Mouse (Mus musculus) kidney, adult 2 months (tissue): ENCODE measurements at regions not wholly inside any gene's neighbourhood (a gene's known extent, or its start where the extent isn't known, plus 50 kb on each side); places are given as distances from the start of the nearest gene placed in this dataset.

ENCODE experiments used
- DNase-seq: peaks from one replicate; pipeline ENCODE4 v3.0.0; 2021
- H3K27ac ChIP-seq: fragments of 200-500 bp; 2 replicates; pipeline ENCODE4 v1.5.1; 2012; ENCODE audit warnings: low read depth, low read length, control low read depth, inconsistent platforms; ENCODE audit not compliant: insufficient read depth
- H3K27me3 ChIP-seq: fragments of 200-500 bp; replicated peaks from 2 replicates; pipeline ENCODE4 v1.6.1; 2012; ENCODE audit warnings: mild to moderate bottlenecking, moderate library complexity, low read length, inconsistent platforms; ENCODE audit not compliant: control insufficient read depth, insufficient read depth
- H3K36me3 ChIP-seq: fragments of 200-500 bp; 2 replicates; pipeline ENCODE4 v1.6.1; 2012; ENCODE audit warnings: mild to moderate bottlenecking, moderate library complexity, low read length, inconsistent platforms; ENCODE audit not compliant: control insufficient read depth, insufficient read depth
- H3K4me1 ChIP-seq: fragments of 200-500 bp; 2 replicates; pipeline ENCODE4 v1.6.1; 2011; ENCODE audit warnings: low read length; ENCODE audit not compliant: control insufficient read depth, insufficient read depth
- H3K4me3 ChIP-seq: fragments of 200-500 bp; 2 replicates; pipeline ENCODE4 v1.5.1; 2011; ENCODE audit warnings: mild to moderate bottlenecking, low read depth, low read length, control low read depth; ENCODE audit not compliant: insufficient read depth
- CTCF ChIP-seq: fragments of 200-500 bp; conservative IDR thresholded peaks from 2 replicates; pipeline ENCODE4 v1.5.1; 2011; ENCODE audit warnings: low read depth, mild to moderate bottlenecking, control low read depth, low read length, moderate library complexity, mixed read lengths; ENCODE audit not compliant: insufficient read depth, insufficient read length
- POLR2A ChIP-seq: fragments of 200-500 bp; IDR thresholded peaks from one replicate; pipeline ENCODE4 v1.6.1; 2011; ENCODE audit warnings: low read depth, low read length, control low read depth
- WGBS: fragments of 180-500 bp; shearing (Covaris S2); methylation state at CpG from one replicate; pipeline ENCODE4 v1.1.7; 2018; 5-methylcytosine and 5-hydroxymethylcytosine counted together

DNA sequence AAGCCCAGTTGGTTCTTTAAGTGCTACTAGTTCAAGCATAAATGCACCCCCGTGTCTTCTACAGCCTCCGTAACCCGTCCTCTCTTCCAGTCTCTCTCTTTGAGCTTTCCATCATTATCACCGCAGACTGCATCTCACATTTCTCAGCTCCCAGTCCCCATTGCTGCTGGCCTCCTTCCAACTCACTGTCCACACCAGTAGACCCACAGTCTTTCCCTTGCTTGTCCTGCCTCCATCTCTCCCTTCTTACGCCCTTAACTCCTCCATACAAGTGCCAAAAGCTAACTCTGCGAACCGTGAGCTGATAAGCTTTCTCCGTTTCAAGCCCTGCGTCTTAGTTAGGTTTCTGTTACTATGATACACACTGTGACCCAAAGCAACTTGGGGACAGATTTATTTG lies 141.0 kb upstream of the Frmd6 start:
- no peak for TF ChIP-seq POLR2A
- TF ChIP-seq CTCF: no peak
- Histone ChIP-seq H3K4me3 (no peak overlapping the region), H3K27ac (no peak overlapping the region), H3K36me3 (no peaks in the 10 kb centered on the region), H3K4me1 (no peaks in the 10 kb centered on the region), H3K27me3 (no peaks in the 10 kb centered on the region)
- WGBS: 79% methylated on average over 9 of the region's 9 CpGs
- no peak for DNase-seq

DNA sequence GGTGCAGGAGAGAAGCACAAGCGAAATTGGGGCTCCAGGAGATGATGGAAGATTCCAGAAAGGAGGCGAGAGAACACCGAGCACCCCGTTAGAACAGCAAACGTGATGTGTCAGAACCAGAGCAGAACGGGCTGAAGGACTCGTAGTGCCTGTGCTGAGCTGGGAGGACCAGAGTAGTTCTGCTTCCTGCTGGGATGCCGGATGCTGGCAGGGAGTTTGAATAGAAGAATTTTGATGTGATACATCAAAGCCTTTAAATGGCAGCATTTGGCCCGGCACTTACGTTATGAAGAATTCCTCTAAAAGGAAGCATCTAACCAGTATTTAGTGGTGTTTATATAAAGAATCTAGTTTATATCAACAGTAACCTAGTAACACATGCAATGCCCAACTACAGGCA lies 139.9 kb upstream of the Frmd6 start:
- H3K36me3 ChIP-seq: no peaks in the 10 kb centered on the region
- H3K4me3 ChIP-seq: no peak overlapping the region
- no peak overlapping the region for H3K27ac ChIP-seq
- no peaks in the 10 kb centered on the region for H3K4me1 ChIP-seq
- DNase-seq: no peak
- no peaks in the 10 kb centered on the region for H3K27me3 ChIP-seq
- no peak for TF ChIP-seq CTCF
- WGBS: 81% methylated on average over 10 of the region's 10 CpGs

- Histone ChIP-seq H3K4me3 (no peak overlapping the region), H3K27me3 (no peaks in the 10 kb centered on the region), H3K36me3 (no peaks in the 10 kb centered on the region), H3K27ac (no peak overlapping the region), H3K4me1 (no peaks in the 10 kb centered on the region)
- DNase-seq: no peak
- no peak for TF ChIP-seq CTCF
- no peak for TF ChIP-seq POLR2A
- 95% methylated on average over 10 of the region's 10 CpGs for WGBS
Measured at GRCm38 (mm10) chr12:70686337-70686736, 139.0 kb upstream of the Frmd6 start.

- Histone ChIP-seq H3K27me3 (no peaks in the 10 kb centered on the region), H3K36me3 (no peaks in the 10 kb centered on the region), H3K4me3 (no peak overlapping the region), H3K27ac (no peak overlapping the region), H3K4me1 (no peaks in the 10 kb centered on the region)
- 61% methylated on average over 12 of the region's 12 CpGs for WGBS
- TF ChIP-seq CTCF (no peak), POLR2A (no peak)
- DNase-seq: peak; percentile 19
Measured at GRCm38 (mm10) chr12:70686971-70687370, 138.3 kb upstream of the Frmd6 start.

DNA sequence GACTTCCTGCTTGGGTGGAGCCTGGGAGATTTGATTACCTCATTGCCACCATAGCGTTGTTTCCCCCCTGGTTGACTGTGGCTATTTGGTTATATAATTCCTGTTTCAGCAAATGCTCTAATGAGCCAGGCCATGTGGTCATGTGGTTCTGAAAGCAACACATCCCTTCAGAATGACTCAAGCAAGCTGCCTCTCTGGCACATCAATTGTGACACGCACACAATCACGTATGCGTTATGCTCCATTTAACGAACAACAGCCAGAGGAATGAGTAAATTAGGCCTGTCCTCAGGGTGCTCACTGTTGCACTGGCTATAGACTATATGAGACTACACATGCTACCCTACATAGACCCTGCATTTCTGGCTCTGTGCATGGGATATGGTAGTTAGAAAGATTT lies 130.2 kb upstream of the Frmd6 start:
- Histone ChIP-seq H3K4me3 (no peak overlapping the region), H3K27me3 (no peaks in the 10 kb centered on the region; the same call in 1 of the 2 replicates), H3K36me3 (no peaks in the 10 kb centered on the region), H3K27ac (no peak overlapping the region), H3K4me1 (no peaks in the 10 kb centered on the region)
- 61% methylated on average over 5 of the region's 5 CpGs for WGBS
- no peak for DNase-seq
- no peak for TF ChIP-seq POLR2A
- TF ChIP-seq CTCF: no peak

DNA sequence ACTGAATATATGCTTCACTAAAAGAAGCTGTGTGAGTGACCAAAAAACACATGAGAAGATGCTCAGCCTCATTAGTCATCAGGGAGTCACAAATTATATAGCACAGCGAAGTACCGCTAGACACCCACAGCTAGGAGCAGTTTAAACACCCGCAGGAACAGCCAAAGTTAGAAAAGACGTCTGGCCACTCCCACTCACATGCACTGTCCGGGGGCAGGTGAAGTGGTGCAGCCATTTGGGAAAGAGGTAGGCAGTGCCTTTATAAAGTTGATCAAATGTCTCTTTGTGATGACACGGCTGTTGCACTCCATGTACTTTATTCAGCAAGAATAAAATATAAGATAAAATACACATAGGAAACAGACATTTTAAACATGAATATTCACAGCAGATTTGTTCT lies 129.1 kb upstream of the Frmd6 start:
- no peak for DNase-seq
- Histone ChIP-seq H3K4me3 (no peak overlapping the region), H3K36me3 (no peaks in the 10 kb centered on the region), H3K27ac (no peak overlapping the region), H3K27me3 (no peaks in the 10 kb centered on the region; the same call in 1 of the 2 replicates), H3K4me1 (no peaks in the 10 kb centered on the region)
- no peak for TF ChIP-seq CTCF
- no peak for TF ChIP-seq POLR2A
- WGBS: 49% methylated on average over 6 of the region's 6 CpGs

- WGBS: 75% methylated on average over 6 of the region's 6 CpGs
Measured at GRCm38 (mm10) chr12:70698466-70698865, 126.8 kb upstream of the Frmd6 start.

GRCm38 (mm10) chr12:70702473-70702872 lies 122.8 kb upstream of the Frmd6 start:
- no peak for DNase-seq
- H3K4me1 ChIP-seq: no peaks in the 10 kb centered on the region
- no peaks in the 10 kb centered on the region; the same call in 1 of the 2 replicates for H3K27me3 ChIP-seq
- H3K27ac ChIP-seq: no peak overlapping the region
- TF ChIP-seq CTCF (no peak), POLR2A (no peak)
- no peak overlapping the region for H3K4me3 ChIP-seq
- H3K36me3 ChIP-seq: no peaks in the 10 kb centered on the region
- 82% methylated on average over 5 of the region's 5 CpGs for WGBS

More at GRCm38 (mm10) chr12:70698466-70698865, 126.8 kb upstream of the Frmd6 start:
- Histone ChIP-seq H3K4me3 (no peak overlapping the region), H3K27me3 (no peaks in the 10 kb centered on the region; the same call in 1 of the 2 replicates), H3K4me1 (no peaks in the 10 kb centered on the region), H3K36me3 (no peaks in the 10 kb centered on the region), H3K27ac (no peak overlapping the region)
- no peak for DNase-seq
- TF ChIP-seq POLR2A (no peak), CTCF (no peak)
